Mouse (Mus musculus) forebrain, embryonic 12.5 days (tissue): ENCODE measurements at regions not wholly inside any gene's neighbourhood (a gene's known extent, or its start where the extent isn't known, plus 50 kb on each side); places are given as distances from the start of the nearest gene placed in this dataset.

Source experiments
- ATAC-seq: fragments of 200-750 bp; cut with Nextera tagmentation; 2 replicates; pipeline ENCODE4 v1.8.0; 2017; ENCODE audit warnings: moderate TSS enrichment; ENCODE audit not compliant: low FRiP score
- H3K27ac ChIP-seq: fragments of 300-500 bp; sonication (generic); 2 replicates; pipeline ENCODE4 v1.5.1; 2016; ENCODE audit warnings: mild to moderate bottlenecking
- H3K27me3 ChIP-seq: fragments of 300-500 bp; sonication (generic); 2 replicates; pipeline ENCODE4 v1.6.1; 2016; ENCODE audit warnings: mild to moderate bottlenecking
- H3K36me3 ChIP-seq: fragments of 300-500 bp; sonication (generic); replicated peaks from 2 replicates; pipeline ENCODE4 v1.6.1; 2016; ENCODE audit warnings: mild to moderate bottlenecking
- H3K4me1 ChIP-seq: fragments of 300-500 bp; sonication (generic); 2 replicates; pipeline ENCODE4 v1.6.1; 2016
- H3K4me2 ChIP-seq: fragments of 300-500 bp; sonication (generic); 2 replicates; pipeline ENCODE4 v1.6.1; 2016; ENCODE audit warnings: mild to moderate bottlenecking, moderate library complexity
- H3K4me3 ChIP-seq: fragments of 300-500 bp; sonication (generic); replicated peaks from 2 replicates; pipeline ENCODE4 v1.5.1; 2016; ENCODE audit warnings: mild to moderate bottlenecking
- H3K9ac ChIP-seq: fragments of 300-500 bp; sonication (generic); 2 replicates; pipeline ENCODE4 v1.6.1; 2016; ENCODE audit warnings: mild to moderate bottlenecking
- H3K9me3 ChIP-seq: fragments of 300-500 bp; sonication (generic); 2 replicates; pipeline ENCODE4 v1.6.1; 2016
- WGBS: fragments of 180-500 bp; shearing (Covaris S2); methylation state at CpG from one replicate; pipeline ENCODE4 v1.1.7; 2016; 5-methylcytosine and 5-hydroxymethylcytosine counted together

- no peak overlapping the region for H3K9ac ChIP-seq
- no peaks in the 10 kb centered on the region for H3K9me3 ChIP-seq
- no peak overlapping the region for H3K4me2 ChIP-seq
- H3K27ac ChIP-seq = no peak overlapping the region
- H3K36me3 ChIP-seq = no peaks in the 10 kb centered on the region
- ATAC-seq = no peak
- 94% methylated on average over 8 of the region's 8 CpGs for WGBS
- H3K4me3 ChIP-seq = no peak overlapping the region
- no peaks in the 10 kb centered on the region for H3K27me3 ChIP-seq
- H3K4me1 ChIP-seq = no peaks in the 10 kb centered on the region
Measured at GRCm38 (mm10) chr10:126783161-126783560, 118.0 kb downstream of the Atp23 start.

- H3K4me1 ChIP-seq = no peaks in the 10 kb centered on the region
- no peak overlapping the region for H3K4me3 ChIP-seq
- WGBS = 95% methylated on average over 3 of the region's 3 CpGs
- ATAC-seq = no peak
- H3K4me2 ChIP-seq = no peak overlapping the region
- H3K27ac ChIP-seq = no peak overlapping the region
- H3K27me3 ChIP-seq = no peaks in the 10 kb centered on the region
- H3K9me3 ChIP-seq = no peaks in the 10 kb centered on the region
- H3K9ac ChIP-seq = no peak overlapping the region
- no peaks in the 10 kb centered on the region for H3K36me3 ChIP-seq
Measured at GRCm38 (mm10) chr10:126776603-126777002, 124.6 kb downstream of the Atp23 start.

DNA sequence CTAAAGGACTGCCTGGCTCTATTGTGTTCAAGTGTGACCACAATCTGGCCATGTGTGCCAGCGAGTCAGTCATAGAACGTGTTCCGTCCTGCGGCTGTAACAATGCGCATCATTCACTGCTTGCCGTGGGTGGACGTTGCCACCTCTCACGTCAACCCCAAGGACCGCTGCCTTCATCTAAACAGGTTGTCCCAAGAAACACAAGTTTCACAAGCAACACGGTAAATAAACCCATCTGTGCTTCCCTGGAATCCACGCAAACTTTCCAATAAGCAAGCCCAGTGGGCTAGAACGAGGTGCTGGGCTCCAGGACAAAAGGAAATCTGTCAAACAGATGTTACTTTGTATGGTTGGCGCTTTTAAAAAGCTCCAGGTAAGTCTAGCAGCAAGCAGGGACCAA lies 125.2 kb downstream of the Atp23 start:
- Histone ChIP-seq H3K4me1 (no peaks in the 10 kb centered on the region), H3K4me3 (no peak overlapping the region), H3K27ac (no peak overlapping the region), H3K9ac (no peak overlapping the region), H3K9me3 (no peaks in the 10 kb centered on the region), H3K4me2 (no peak overlapping the region), H3K27me3 (no peaks in the 10 kb centered on the region), H3K36me3 (no peaks in the 10 kb centered on the region)
- no peak for ATAC-seq
- WGBS = 82% methylated on average over 13 of the region's 13 CpGs

DNA sequence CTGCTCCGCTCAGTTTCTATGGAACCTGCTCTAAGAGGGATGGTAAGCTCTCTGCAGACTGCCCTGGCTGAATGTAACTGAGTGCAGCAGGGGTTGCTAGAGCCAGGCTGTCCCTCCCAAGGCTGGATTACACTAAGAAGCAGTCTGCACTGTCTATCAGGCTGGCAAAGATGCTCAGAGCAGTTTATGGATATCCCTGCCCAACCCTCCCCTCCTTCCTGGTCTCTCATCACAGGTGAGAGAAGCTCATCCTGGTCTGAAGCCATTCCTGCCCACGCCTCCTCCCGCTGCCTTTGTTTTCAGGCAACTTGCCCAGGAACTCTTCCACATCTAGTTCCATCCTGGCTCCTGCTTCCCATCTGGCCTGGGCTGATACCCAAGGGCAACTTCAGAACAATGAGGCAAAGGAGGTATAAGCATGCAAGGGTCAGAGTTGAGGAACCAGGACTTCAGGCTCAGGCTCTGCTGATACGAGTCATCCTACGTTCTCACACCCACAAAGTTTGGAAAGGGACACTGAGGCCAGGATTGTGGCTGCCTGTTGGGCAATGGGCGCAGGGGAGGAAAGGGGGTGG lies 130.6 kb downstream of the Atp23 start:
- ATAC-seq = no peak
- H3K27ac ChIP-seq = no peak overlapping the region
- no peak overlapping the region for H3K4me2 ChIP-seq
- no peaks in the 10 kb centered on the region for H3K9me3 ChIP-seq
- H3K27me3 ChIP-seq = no peaks in the 10 kb centered on the region
- no peaks in the 10 kb centered on the region for H3K36me3 ChIP-seq
- H3K9ac ChIP-seq = no peak overlapping the region
- WGBS = 90% methylated on average over 6 of the region's 6 CpGs
- H3K4me3 ChIP-seq = no peak overlapping the region
- no peaks in the 10 kb centered on the region for H3K4me1 ChIP-seq

DNA sequence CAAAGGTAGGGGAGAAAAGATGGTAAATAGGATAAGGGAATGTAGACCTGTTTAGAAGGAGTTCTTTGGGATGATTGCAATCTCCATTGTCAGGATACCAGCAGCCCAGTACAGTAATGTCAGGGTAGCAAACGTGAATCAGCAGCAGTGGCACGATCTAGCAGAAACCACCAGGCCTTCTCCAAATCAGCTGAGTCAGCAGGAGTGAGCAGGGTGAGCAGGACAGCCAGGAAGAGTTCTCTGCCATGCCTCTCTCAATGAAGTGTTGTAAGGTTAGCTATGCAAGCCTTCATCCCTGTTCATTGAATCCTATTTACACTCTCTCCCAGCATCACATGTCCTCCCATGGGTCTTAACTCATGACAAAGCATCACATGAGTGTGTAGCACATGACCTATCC lies 135.5 kb downstream of the Atp23 start:
- no peaks in the 10 kb centered on the region for H3K9me3 ChIP-seq
- no peak for ATAC-seq
- no peaks in the 10 kb centered on the region for H3K27me3 ChIP-seq
- H3K4me2 ChIP-seq = no peak overlapping the region
- H3K4me3 ChIP-seq = no peak overlapping the region
- no peak overlapping the region for H3K9ac ChIP-seq
- H3K36me3 ChIP-seq = no peaks in the 10 kb centered on the region
- no peaks in the 10 kb centered on the region for H3K4me1 ChIP-seq
- no peak overlapping the region for H3K27ac ChIP-seq
- WGBS = 81% methylated on average over 2 of the region's 2 CpGs

- WGBS = 77% methylated on average over 8 of the region's 8 CpGs
- Histone ChIP-seq H3K27ac (no peak overlapping the region), H3K9ac (no peak overlapping the region), H3K9me3 (no peaks in the 10 kb centered on the region), H3K4me1 (no peaks in the 10 kb centered on the region), H3K27me3 (no peaks in the 10 kb centered on the region), H3K4me2 (no peak overlapping the region), H3K4me3 (no peak overlapping the region), H3K36me3 (no peaks in the 10 kb centered on the region)
- ATAC-seq = no peak
Measured at GRCm38 (mm10) chr10:126764740-126765139, 136.4 kb downstream of the Atp23 start.

GRCm38 (mm10) chr10:126763976-126764375 lies 137.2 kb downstream of the Atp23 start:
- Histone ChIP-seq H3K27me3 (no peaks in the 10 kb centered on the region), H3K4me1 (no peaks in the 10 kb centered on the region), H3K4me3 (no peak overlapping the region), H3K9ac (no peak overlapping the region), H3K27ac (no peak overlapping the region), H3K4me2 (no peak overlapping the region), H3K9me3 (no peaks in the 10 kb centered on the region), H3K36me3 (no peaks in the 10 kb centered on the region)
- WGBS = 76% methylated on average over 5 of the region's 5 CpGs
- ATAC-seq = no peak

DNA sequence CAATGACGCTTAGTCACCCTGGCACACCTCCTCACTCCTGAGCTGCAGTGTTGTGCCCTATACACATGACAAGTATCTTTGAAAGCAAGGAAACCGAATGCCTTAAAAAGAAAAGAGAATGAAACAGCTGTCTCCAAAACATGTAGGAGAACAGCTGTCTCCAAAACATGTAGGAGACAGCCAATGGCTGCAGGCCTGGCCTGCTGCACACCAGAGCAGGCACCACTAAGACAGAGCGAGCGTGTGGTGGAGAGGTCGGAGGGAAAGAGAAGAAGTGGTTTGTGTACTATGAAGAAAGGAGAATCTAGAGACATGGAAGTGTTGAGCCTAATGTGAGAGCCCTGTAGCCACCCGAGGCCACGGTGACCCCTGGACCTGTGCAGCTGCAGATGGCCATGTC lies 142.5 kb downstream of the Atp23 start:
- ATAC-seq = no peak
- Histone ChIP-seq H3K36me3 (no peaks in the 10 kb centered on the region), H3K4me3 (no peak overlapping the region), H3K4me2 (no peak overlapping the region), H3K4me1 (no peaks in the 10 kb centered on the region), H3K9me3 (no peaks in the 10 kb centered on the region), H3K27me3 (no peaks in the 10 kb centered on the region), H3K9ac (no peak overlapping the region), H3K27ac (no peak overlapping the region)
- 94% methylated on average over 7 of the region's 7 CpGs for WGBS

- WGBS = 78% methylated on average over 6 of the region's 6 CpGs
Measured at GRCm38 (mm10) chr10:126753201-126753600, 148.0 kb downstream of the Atp23 start.

DNA sequence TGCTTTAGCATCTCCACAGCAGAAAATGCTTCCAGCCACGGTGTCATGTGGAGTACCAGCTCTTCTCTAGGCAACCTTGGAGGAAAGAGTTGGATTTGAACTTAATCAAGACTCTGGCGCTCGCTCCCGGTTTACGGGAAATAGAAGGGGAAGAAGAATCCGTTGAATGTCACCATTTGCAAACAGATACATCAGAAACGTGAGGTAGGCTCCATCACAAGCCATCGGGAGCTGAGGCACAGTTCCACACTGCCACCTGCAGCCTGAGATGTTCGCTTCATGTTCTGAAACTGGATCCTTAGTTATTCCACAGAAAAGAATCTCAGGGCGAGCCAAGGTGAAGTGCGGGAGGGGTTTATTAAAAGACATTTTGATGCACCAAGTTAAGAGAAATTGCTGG lies 148.5 kb downstream of the Atp23 start:
- Histone ChIP-seq H3K4me2 (no peak overlapping the region), H3K27me3 (no peaks in the 10 kb centered on the region), H3K27ac (no peak overlapping the region), H3K4me3 (no peak overlapping the region), H3K4me1 (peaks cover 9% of the 10 kb centered on the region; the same call in 1 of the 2 replicates), H3K9me3 (no peaks in the 10 kb centered on the region), H3K9ac (no peak overlapping the region), H3K36me3 (no peaks in the 10 kb centered on the region)
- WGBS = 65% methylated on average over 11 of the region's 11 CpGs
- no peak for ATAC-seq

More at GRCm38 (mm10) chr10:126753201-126753600, 148.0 kb downstream of the Atp23 start:
- H3K9ac ChIP-seq = no peak overlapping the region
- no peak overlapping the region for H3K4me2 ChIP-seq
- no peak for ATAC-seq
- H3K4me3 ChIP-seq = no peak overlapping the region
- peaks cover 9% of the 10 kb centered on the region; the same call in 1 of the 2 replicates for H3K4me1 ChIP-seq
- no peak overlapping the region for H3K27ac ChIP-seq
- H3K36me3 ChIP-seq = no peaks in the 10 kb centered on the region
- no peaks in the 10 kb centered on the region for H3K9me3 ChIP-seq
- no peaks in the 10 kb centered on the region for H3K27me3 ChIP-seq

- Histone ChIP-seq H3K4me1 (peaks cover 9% of the 10 kb centered on the region; the same call in 1 of the 2 replicates), H3K36me3 (no peaks in the 10 kb centered on the region), H3K27ac (no peak overlapping the region), H3K27me3 (no peaks in the 10 kb centered on the region), H3K4me3 (no peak overlapping the region), H3K4me2 (no peak overlapping the region), H3K9me3 (no peaks in the 10 kb centered on the region), H3K9ac (no peak overlapping the region)
- ATAC-seq = 0 out of 2 replicates have a peak, but pooled peaks have one; percentile 4
- WGBS = 63% methylated on average over 17 of the region's 17 CpGs
Measured at GRCm38 (mm10) chr10:126748696-126749466, 152.3 kb downstream of the Atp23 start.

DNA sequence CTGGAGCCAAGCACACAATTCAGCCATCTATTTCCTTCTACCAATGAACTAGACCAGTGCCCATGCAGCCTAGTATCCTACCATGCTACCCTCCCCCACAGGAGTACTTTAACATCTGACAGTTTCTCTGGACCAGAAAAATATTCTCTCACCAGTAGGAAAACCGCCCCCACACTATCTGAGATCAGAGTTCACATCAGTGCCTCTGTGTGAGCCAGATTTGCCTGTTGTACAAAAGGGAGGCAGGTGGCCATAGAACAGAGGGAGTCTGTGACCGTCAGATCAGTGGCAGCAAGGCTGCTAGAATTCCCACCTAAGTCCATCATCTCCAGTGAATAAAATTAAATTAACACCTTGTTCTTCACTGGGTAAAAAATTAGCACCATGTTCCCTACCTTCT lies 166.5 kb downstream of the Atp23 start:
- no peak for ATAC-seq
- Histone ChIP-seq H3K9ac (no peak overlapping the region), H3K9me3 (no peaks in the 10 kb centered on the region), H3K27me3 (no peaks in the 10 kb centered on the region), H3K4me2 (no peak overlapping the region), H3K36me3 (no peaks in the 10 kb centered on the region), H3K4me1 (no peaks in the 10 kb centered on the region), H3K27ac (no peak overlapping the region), H3K4me3 (no peak overlapping the region)
- 77% methylated on average over 2 of the region's 2 CpGs for WGBS

- H3K4me2 ChIP-seq = no peak overlapping the region
- H3K36me3 ChIP-seq = no peaks in the 10 kb centered on the region
- no peak overlapping the region for H3K27ac ChIP-seq
- H3K4me1 ChIP-seq = no peaks in the 10 kb centered on the region
- H3K27me3 ChIP-seq = no peaks in the 10 kb centered on the region
- no peak overlapping the region for H3K9ac ChIP-seq
- no peaks in the 10 kb centered on the region for H3K9me3 ChIP-seq
- no peak overlapping the region for H3K4me3 ChIP-seq
- no peak for ATAC-seq
- WGBS = 91% methylated on average over 4 of the region's 4 CpGs
Measured at GRCm38 (mm10) chr10:126727840-126728239, 173.3 kb downstream of the Atp23 start.
